In genomic region chr11:87615551-87615950, GRCm38 (mm10) we compare ENCODE assay signal across 36 mouse cellular contexts. TPM values are rescaled to one million over a fixed set of nuclear protein-coding genes. Genes with fewer than 3 reads are reported as not detected.
"Had no signal": no experiment of that assay in that cellular context is flagged by ENCODE, and none has a peak within 500 bp of the region (broad histone marks: within the 10 kb centered on the region; RNA-seq: fewer than 3 reads in every experiment).

No protein-coding gene starts in this region.

- H3K27ac ChIP-seq: left cerebral cortex, adult 2 months; limb, embryonic 10.5 days; limb, embryonic 12.5 days; limb, embryonic 13.5 days; limb, embryonic 15.5 days; liver, embryonic 12.5 days; liver, embryonic 13.5 days; liver, embryonic 14.5 days; liver, embryonic 15.5 days; lung, embryonic 15.5 days; macrophage; midbrain, embryonic 10.5 days; midbrain, embryonic 12.5 days; midbrain, embryonic 13.5 days; midbrain, embryonic 15.5 days had no signal

- H3K4me3 ChIP-seq: left cerebral cortex, adult 2 months; limb, embryonic 10.5 days; limb, embryonic 12.5 days; limb, embryonic 13.5 days; limb, embryonic 15.5 days; liver, embryonic 12.5 days; liver, embryonic 13.5 days; liver, embryonic 15.5 days; lung, embryonic 15.5 days; megakaryocyte, embryonic 14.5 days; midbrain, embryonic 10.5 days; midbrain, embryonic 12.5 days; midbrain, embryonic 13.5 days; midbrain, embryonic 15.5 days; myocyte had no signal

- DNase-seq: left cerebral cortex, postnatal 4 days; liver; liver, embryonic 13.5 days; liver, postnatal 0 days; lung, adult 18-20 months; lung, adult 2 months; lung, embryonic 14.5 days; lung, postnatal 10 days; lung, postnatal 14 days; lung, postnatal 36 days; lung, postnatal 4 days; midbrain, embryonic 14.5 days had no signal

RNA-seq across cellular contexts. Expression of gene Hsf5, which starts 1.4 kb away (rescaled TPM):
- total RNA-seq: megakaryocyte progenitor cell, adult 5-6 weeks; monocyte, adult 5-6 weeks had no signal

RNA-seq across cellular contexts. Expression of gene Gm11492, which starts 49.1 kb away (rescaled TPM):
- total RNA-seq: left cerebral cortex, adult 2 months; left cerebral cortex, postnatal 10 days; left cerebral cortex, postnatal 25 days; left cerebral cortex, postnatal 4 days; liver, adult 2 months; megakaryocyte progenitor cell, adult 5-6 weeks; megakaryocyte, adult 5-6 weeks; megakaryocyte-erythroid progenitor cell, adult 5-6 weeks; midbrain, postnatal 0 days; monocyte, adult 5-6 weeks had no signal
